Mouse (Mus musculus): ENCODE data around the gene Rnf41.

- no peak for TF ChIP-seq CTCF (IDR thresholded peaks at IDR 0.05; ENCODE audit: extremely low read depth, insufficient read depth, insufficient read length, insufficient replicate concordance)
- no peak for TF ChIP-seq POLR2A (IDR thresholded peaks at IDR 0.05; ENCODE audit: low read depth, low read length)
Measured at GRCm38 (mm10) chr10:128410560-128410845, 954 bp upstream of the Rnf41 start.

Measured in spleen, adult 2 months (tissue).